Mouse (Mus musculus) ZHBTc4 (cell line): ENCODE measurements around the gene Zfp709.
"Not testable (repeated sequence)": the region's sequence is repeated elsewhere in the genome, so short reads cannot be mapped to it uniquely, and the experiment has no call there.

ENCODE experiments used
- DNase-seq: peaks from one replicate; pipeline ENCODE4 v3.0.0-alpha.2; 2011; ENCODE audit warnings: low read depth, low spot score

The Zfp709 gene

GRCm38 (mm10) chr8:71881618-71882274 is at the start of gene Zfp709:
Gene Zfp709, plus strand, starts transcription at chr8:71882019.
- DNase-seq = peak; percentile 54

- not testable (repeated sequence) for DNase-seq
Observed at GRCm38 (mm10) chr8:71838207-71838606, 43.6 kb upstream of the Zfp709 start.

GRCm38 (mm10) chr8:71841201-71841817 is 40.5 kb upstream of the Zfp709 start:
- DNase-seq = not testable (repeated sequence)

GRCm38 (mm10) chr8:71842476-71842875 is 39.3 kb upstream of the Zfp709 start:
- not testable (repeated sequence) for DNase-seq

GRCm38 (mm10) chr8:71844453-71844852 is 37.4 kb upstream of the Zfp709 start:
- not testable (repeated sequence) for DNase-seq

GRCm38 (mm10) chr8:71845993-71846483 is 35.8 kb upstream of the Zfp709 start:
- DNase-seq = not testable (repeated sequence)

GRCm38 (mm10) chr8:71846745-71847144 is 35.1 kb upstream of the Zfp709 start:
- not testable (repeated sequence) for DNase-seq

- DNase-seq = not testable (repeated sequence)
Observed at GRCm38 (mm10) chr8:71851014-71851413, 30.8 kb upstream of the Zfp709 start.

- DNase-seq = not testable (repeated sequence)
Observed at GRCm38 (mm10) chr8:71853360-71853759, 28.5 kb upstream of the Zfp709 start.

- not testable (repeated sequence) for DNase-seq
Observed at GRCm38 (mm10) chr8:71856630-71857328, 25.0 kb upstream of the Zfp709 start.

GRCm38 (mm10) chr8:71857364-71857763 is 24.5 kb upstream of the Zfp709 start:
- DNase-seq = not testable (repeated sequence)

- not testable (repeated sequence) for DNase-seq
Observed at GRCm38 (mm10) chr8:71861551-71861950, 20.3 kb upstream of the Zfp709 start.

- DNase-seq = not testable (repeated sequence)
Observed at GRCm38 (mm10) chr8:71862038-71862437, 19.8 kb upstream of the Zfp709 start.

GRCm38 (mm10) chr8:71900666-71901065 is 18.8 kb downstream of the Zfp709 start:
- peak; percentile 72 for DNase-seq

GRCm38 (mm10) chr8:71903084-71903483 is 21.3 kb downstream of the Zfp709 start:
- not testable (repeated sequence) for DNase-seq

- no peak for DNase-seq
Observed at GRCm38 (mm10) chr8:71906809-71907208, 25.0 kb downstream of the Zfp709 start.

GRCm38 (mm10) chr8:71907798-71908257 is 26.0 kb downstream of the Zfp709 start:
- DNase-seq = no peak

GRCm38 (mm10) chr8:71908309-71909261 is 26.8 kb downstream of the Zfp709 start, which contains the start of the genes Zfp882 and Zfp617:
Gene Zfp882, plus strand, starts transcription at chr8:71908608.
Gene Zfp617, plus strand, starts transcription at chr8:71908635.
- DNase-seq = peak; percentile 92

- DNase-seq = no peak
Observed at GRCm38 (mm10) chr8:71912286-71912685, 30.5 kb downstream of the Zfp709 start.

- DNase-seq = peak; percentile 98
Observed at GRCm38 (mm10) chr8:71922567-71923401, 41.0 kb downstream of the Zfp709 start.
